Comparison of ENCODE assay signal across 28 mouse cellular contexts in the genomic region with DNA sequence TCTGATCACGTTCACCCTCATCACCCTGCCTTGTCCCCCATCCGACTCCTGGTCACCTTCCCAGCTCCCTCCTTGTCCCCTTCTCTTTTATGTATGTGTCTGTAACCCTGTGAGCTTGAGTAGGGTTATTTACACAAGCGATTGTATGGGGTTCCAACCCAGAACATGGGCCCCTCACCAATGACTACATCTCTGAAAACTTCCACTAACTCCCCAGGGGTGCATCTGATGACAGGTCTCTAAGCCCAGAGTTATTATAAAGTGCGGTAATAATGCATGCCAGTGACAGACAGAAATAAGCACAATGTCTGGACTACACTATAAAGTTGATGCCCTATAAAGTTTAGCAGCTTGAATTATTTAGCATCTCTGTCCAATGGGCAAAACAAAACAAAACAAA. TPM values are rescaled to one million over a fixed set of nuclear protein-coding genes. Genes with fewer than 3 reads are reported as not detected.
DNase-seq lines count a peak whose midpoint lies in the region; ATAC-seq lines count a peak whose summit lies in the region.
"Had no signal": no experiment of that assay in that cellular context is flagged by ENCODE, and none has a peak within 500 bp of the region (broad histone marks: within the 10 kb centered on the region; RNA-seq: fewer than 3 reads in every experiment).

No protein-coding gene starts in this region.

- H3K27me3 ChIP-seq in heart, embryonic 10.5 days (ENCODE audit: insufficient read depth, poor library complexity, severe bottlenecking), result no peaks in the 10 kb centered on the region
- H3K27me3 ChIP-seq in heart, embryonic 13.5 days (replicated peaks), result no peaks in the 10 kb centered on the region
- no peaks in the 10 kb centered on the region for H3K27me3 ChIP-seq in kidney, embryonic 16.5 days (ENCODE audit: insufficient read depth, low read length)
- H3K27me3 ChIP-seq: embryonic facial prominence, embryonic 12.5 days; forebrain, embryonic 13.5 days; hindbrain, embryonic 12.5 days; hindbrain, embryonic 15.5 days had no signal

- peaks cover 71% of the 10 kb centered on the region for H3K4me1 ChIP-seq in heart, embryonic 10.5 days
- H3K4me1 ChIP-seq in heart, embryonic 13.5 days, result peaks cover 71% of the 10 kb centered on the region
- H3K4me1 ChIP-seq in kidney, embryonic 16.5 days (ENCODE audit: insufficient read depth, low read length), result peaks cover 30% of the 10 kb centered on the region

- WGBS in heart, embryonic 10.5 days, result 79% methylated on average over 4 of the region's 4 CpGs
- WGBS in heart, embryonic 13.5 days, result 61% methylated on average over 4 of the region's 4 CpGs
- 72% methylated on average over 4 of the region's 4 CpGs for WGBS in kidney, embryonic 16.5 days

- H3K9ac ChIP-seq in heart, embryonic 13.5 days, result no peak overlapping the region
- no peak overlapping the region for H3K9ac ChIP-seq in kidney, embryonic 16.5 days (replicated peaks; ENCODE audit: low read length)
- H3K9ac ChIP-seq: embryonic facial prominence, embryonic 12.5 days; forebrain, embryonic 13.5 days; hindbrain, embryonic 12.5 days; hindbrain, embryonic 15.5 days had no signal

- peaks cover 7% of the 10 kb centered on the region for H3K36me3 ChIP-seq in heart, embryonic 10.5 days
- peaks cover 8% of the 10 kb centered on the region for H3K36me3 ChIP-seq in heart, embryonic 13.5 days
- peaks cover 3% of the 10 kb centered on the region; the same call in 1 of the 2 replicates for H3K36me3 ChIP-seq in kidney, embryonic 16.5 days (ENCODE audit: insufficient read depth, low read length)

- intact Hi-C loops in heart, postnatal 25 days (cut with DNase I), result no loop called here

- peak overlapping the region; percentile 91; the same call in 1 of the 2 replicates for H3K27ac ChIP-seq in heart, embryonic 10.5 days
- H3K27ac ChIP-seq in heart, embryonic 13.5 days (replicated peaks), result peak overlapping the region; percentile 96
- H3K27ac ChIP-seq in kidney, embryonic 16.5 days (ENCODE audit: low read length), result peak overlapping the region; percentile 41; the same call in 1 of the 2 replicates
- H3K27ac ChIP-seq: embryonic facial prominence, embryonic 12.5 days; forebrain, embryonic 10.5 days; forebrain, embryonic 13.5 days; hindbrain, embryonic 12.5 days; hindbrain, embryonic 15.5 days had no signal

- no peak for DNase-seq in heart, embryonic 10.5 days (ENCODE audit: low spot score)
- DNase-seq in heart, postnatal 25 days (ENCODE audit: low spot score), result no peak
- no peak for DNase-seq in heart, adult 9 months (ENCODE audit: low spot score in 2 of 2)
- DNase-seq in kidney, adult 9 months, result no peak
- DNase-seq in 3T3-L1 (ENCODE audit: low read depth, low spot score), result peak; percentile 70
- DNase-seq: adrenal gland, adult 8-10 months; adrenal gland, postnatal 25 days; cerebellum, adult 11-12 months; cerebellum, adult 8-10 months; cerebellum, postnatal 10 days; cerebellum, postnatal 36 days; gastrocnemius, postnatal 10 days; gastrocnemius, postnatal 36 days; heart, adult 2 months; kidney, adult 8-10 months had no signal

- ATAC-seq in heart, embryonic 13.5 days (ENCODE audit: extremely low read depth, insufficient number of reproducible peaks, low FRiP score, low TSS enrichment), result no peak
- ATAC-seq in kidney, embryonic 16.5 days (ENCODE audit: low FRiP score, low TSS enrichment), result no peak
- no peak for ATAC-seq in erythroblast, adult 5-6 weeks (replicated peaks; ENCODE audit: low FRiP score, poor library complexity, severe bottlenecking)
- ATAC-seq: activated CD4-positive, CD25-positive, alpha-beta regulatory T cell, adult 4 months; CD4-positive, CD25-positive, alpha-beta regulatory T cell, adult 4 months; forebrain, embryonic 13.5 days; forebrain, embryonic 16.5 days; intestine, postnatal 0 days had no signal

- no peaks in the 10 kb centered on the region for H3K9me3 ChIP-seq in heart, embryonic 10.5 days
- H3K9me3 ChIP-seq in heart, embryonic 13.5 days, result no peaks in the 10 kb centered on the region
- no peaks in the 10 kb centered on the region for H3K9me3 ChIP-seq in kidney, embryonic 16.5 days (ENCODE audit: low read length)
- H3K9me3 ChIP-seq: embryonic facial prominence, embryonic 12.5 days; forebrain, embryonic 10.5 days; forebrain, embryonic 13.5 days; hindbrain, embryonic 12.5 days; hindbrain, embryonic 15.5 days had no signal

- no peak overlapping the region for H3K4me3 ChIP-seq in heart, embryonic 10.5 days
- no peak overlapping the region for H3K4me3 ChIP-seq in heart, embryonic 13.5 days
- H3K4me3 ChIP-seq in kidney, embryonic 16.5 days (ENCODE audit: low read length), result no peak overlapping the region
- H3K4me3 ChIP-seq: embryonic facial prominence, embryonic 12.5 days; forebrain, embryonic 10.5 days; forebrain, embryonic 13.5 days; heart, adult 2 months; hindbrain, embryonic 12.5 days; hindbrain, embryonic 15.5 days had no signal

- no peak overlapping the region for H3K4me2 ChIP-seq in heart, embryonic 13.5 days
- H3K4me2 ChIP-seq in kidney, embryonic 16.5 days (replicated peaks; ENCODE audit: low read depth, low read length), result no peak overlapping the region
- H3K4me2 ChIP-seq: embryonic facial prominence, embryonic 12.5 days; forebrain, embryonic 13.5 days; hindbrain, embryonic 12.5 days; hindbrain, embryonic 15.5 days had no signal

RNA-seq across cellular contexts. Expression of gene Micall1, which starts 8.3 kb away (rescaled TPM):
- polyA plus RNA-seq in heart, embryonic 10.5 days (2016; fragmentation: Nextera tagmentation; extraction: Ambion mirVana), result 13.1 and 14.5 TPM in 2 replicates
- total RNA-seq in heart, postnatal 25 days (2021), result 10 to 100 TPM; 51.9 to 57.7 TPM
- 15.4 and 15.6 TPM in 2 replicates for polyA plus RNA-seq in heart, embryonic 13.5 days (2015; fragmentation: Nextera tagmentation; extraction: Ambion mirVana)
- 8.5 and 8.9 TPM in 2 replicates for polyA plus RNA-seq in kidney, embryonic 16.5 days (2015; fragmentation: Nextera tagmentation; extraction: Ambion mirVana)
- total RNA-seq in erythroblast, adult 5-6 weeks (2015; ENCODE audit: low replicate concordance), result 0.77 and 1.9 TPM in 2 replicates
- 0.68 and 0.98 TPM in 2 replicates for total RNA-seq in erythroblast, adult 5-6 weeks (2017; ENCODE audit: low replicate concordance)

RNA-seq across cellular contexts. Expression of gene Eif3l, which starts 25.4 kb away (rescaled TPM):
- polyA plus RNA-seq in heart, embryonic 10.5 days (2016; fragmentation: Nextera tagmentation; extraction: Ambion mirVana), result 201 and 226 TPM in 2 replicates
- 10 to 100 TPM; 68.9 to 71.5 TPM for total RNA-seq in heart, postnatal 25 days (2021)
- polyA plus RNA-seq in heart, embryonic 13.5 days (2015; fragmentation: Nextera tagmentation; extraction: Ambion mirVana), result 154 and 160 TPM in 2 replicates
- 254 and 260 TPM in 2 replicates for polyA plus RNA-seq in kidney, embryonic 16.5 days (2015; fragmentation: Nextera tagmentation; extraction: Ambion mirVana)
- 29.4 and 47.6 TPM in 2 replicates for total RNA-seq in erythroblast, adult 5-6 weeks (2015; ENCODE audit: low replicate concordance)
- total RNA-seq in erythroblast, adult 5-6 weeks (2017; ENCODE audit: low replicate concordance), result 51.3 and 56.2 TPM in 2 replicates

RNA-seq across cellular contexts. Expression of gene Ankrd54, which starts 37.7 kb away (rescaled TPM):
- 34.8 and 48.7 TPM in 2 replicates for polyA plus RNA-seq in heart, embryonic 10.5 days (2016; fragmentation: Nextera tagmentation; extraction: Ambion mirVana)
- 1 to 10 TPM; 7.4 to 7.5 TPM for total RNA-seq in heart, postnatal 25 days (2021)
- polyA plus RNA-seq in heart, embryonic 13.5 days (2015; fragmentation: Nextera tagmentation; extraction: Ambion mirVana), result 23.9 and 25.4 TPM in 2 replicates
- 51.7 and 52.5 TPM in 2 replicates for polyA plus RNA-seq in kidney, embryonic 16.5 days (2015; fragmentation: Nextera tagmentation; extraction: Ambion mirVana)
- total RNA-seq in erythroblast, adult 5-6 weeks (2015; ENCODE audit: low replicate concordance), result 12.3 and 20.0 TPM in 2 replicates
- 7.5 and 11.4 TPM in 2 replicates for total RNA-seq in erythroblast, adult 5-6 weeks (2017; ENCODE audit: low replicate concordance)

RNA-seq across cellular contexts. Expression of gene Polr2f, which starts 40.4 kb away (rescaled TPM):
- polyA plus RNA-seq in heart, embryonic 10.5 days (2016; fragmentation: Nextera tagmentation; extraction: Ambion mirVana), result 289 and 326 TPM in 2 replicates
- 100 to 1,000 TPM; 132 TPM for total RNA-seq in heart, postnatal 25 days (2021)
- 231 and 244 TPM in 2 replicates for polyA plus RNA-seq in heart, embryonic 13.5 days (2015; fragmentation: Nextera tagmentation; extraction: Ambion mirVana)
- 264 and 294 TPM in 2 replicates for polyA plus RNA-seq in kidney, embryonic 16.5 days (2015; fragmentation: Nextera tagmentation; extraction: Ambion mirVana)
- total RNA-seq in erythroblast, adult 5-6 weeks (2015; ENCODE audit: low replicate concordance), result 16.1 and 20.7 TPM in 2 replicates
- total RNA-seq in erythroblast, adult 5-6 weeks (2017; ENCODE audit: low replicate concordance), result 10.8 and 13.9 TPM in 2 replicates

RNA-seq across cellular contexts. Expression of gene 1700088E04Rik, which starts 40.7 kb away (rescaled TPM):
- 6.0 and 8.1 TPM in 2 replicates for polyA plus RNA-seq in heart, embryonic 10.5 days (2016; fragmentation: Nextera tagmentation; extraction: Ambion mirVana)
- total RNA-seq in heart, postnatal 25 days (2021), result 1 to 10 TPM; 1.6 to 1.7 TPM
- 6.0 TPM in 2 replicates for polyA plus RNA-seq in heart, embryonic 13.5 days (2015; fragmentation: Nextera tagmentation; extraction: Ambion mirVana)
- 10.1 and 11.9 TPM in 2 replicates for polyA plus RNA-seq in kidney, embryonic 16.5 days (2015; fragmentation: Nextera tagmentation; extraction: Ambion mirVana)
- not detected in 2 replicates for total RNA-seq in erythroblast, adult 5-6 weeks (2015; ENCODE audit: low replicate concordance)
- not detected in 2 replicates for total RNA-seq in erythroblast, adult 5-6 weeks (2017; ENCODE audit: low replicate concordance)
- total RNA-seq: granulocyte monocyte progenitor cell, adult 5-6 weeks had no signal

Comparison
In these comparisons a context has a peak if more than half of its experiments do, and no peak if none do; other contexts are left out.
1. H3K27ac ChIP-seq: peak in every context shown above with its lines; median percentile 96 in heart, embryonic 13.5 days; 91 in heart, embryonic 10.5 days; 41 in kidney, embryonic 16.5 days.